Mouse (Mus musculus) forebrain, embryonic 11.5 days (tissue): Measurements from ENCODE around the gene Syf2. TPM values are rescaled to one million over a fixed set of nuclear protein-coding genes. Genes with fewer than 3 reads are reported as not detected.

Source experiments
- ATAC-seq: fragments of 200-750 bp; cut with Nextera tagmentation; replicated peaks from 2 replicates; pipeline ENCODE4 v1.8.0; 2017; ENCODE audit warnings: moderate TSS enrichment; ENCODE audit not compliant: low FRiP score
- DNase-seq: peaks from one replicate; pipeline ENCODE4 v3.0.0-alpha.2; 2017; ENCODE audit warnings: low spot score
- H3K27ac ChIP-seq: fragments of 300-500 bp; sonication (generic); 2 replicates; pipeline ENCODE4 v1.5.1; 2014; ENCODE audit warnings: low read depth, low read length
- H3K27me3 ChIP-seq: fragments of 300-500 bp; sonication (generic); 2 replicates; pipeline ENCODE4 v1.6.1; 2014; ENCODE audit warnings: mild to moderate bottlenecking, low read length, mixed read lengths; ENCODE audit not compliant: control insufficient read depth, insufficient read depth
- H3K36me3 ChIP-seq: fragments of 300-500 bp; sonication (generic); 2 replicates; pipeline ENCODE4 v1.6.1; 2014; ENCODE audit warnings: mild to moderate bottlenecking, low read length, moderate library complexity, mixed read lengths; ENCODE audit not compliant: control insufficient read depth, insufficient read depth
- H3K4me1 ChIP-seq: fragments of 300-500 bp; sonication (generic); replicated peaks from 2 replicates; pipeline ENCODE4 v1.6.1; 2014; ENCODE audit warnings: low read length, mixed read lengths; ENCODE audit not compliant: control insufficient read depth, insufficient read depth
- H3K4me2 ChIP-seq: fragments of 300-500 bp; sonication (generic); 2 replicates; pipeline ENCODE4 v1.6.1; 2014; ENCODE audit warnings: low read depth, mild to moderate bottlenecking, low read length, moderate library complexity, mixed read lengths; ENCODE audit not compliant: severe bottlenecking
- H3K4me3 ChIP-seq: fragments of 300-500 bp; sonication (generic); 2 replicates; pipeline ENCODE4 v1.5.1; 2014; ENCODE audit warnings: low read depth, low read length
- H3K9ac ChIP-seq: fragments of 300-500 bp; sonication (generic); 2 replicates; pipeline ENCODE4 v1.6.1; 2014; ENCODE audit warnings: low read length
- H3K9me3 ChIP-seq: fragments of 300-500 bp; sonication (generic); 2 replicates; pipeline ENCODE4 v1.6.1; 2016; ENCODE audit warnings: low read length, mixed read lengths; ENCODE audit not compliant: control insufficient read depth
- WGBS: fragments of 180-500 bp; shearing (Covaris S2); extraction: QIAGEN DNeasy Blood & Tissue Kit; methylation state at CpG from one replicate; pipeline ENCODE4 v1.1.7; 2014; 5-methylcytosine and 5-hydroxymethylcytosine counted together
- polyA plus RNA-seq: library from polyadenylated mRNA; unstranded; fragments of >200 nt; fragmentation: Nextera tagmentation; extraction: Ambion mirVana; gene quantifications from 2 replicates; pipeline ENCODE4 v1.2.1, GENCODE M21; 2014

Syf2 gene
- polyA plus RNA-seq, 1 experiment from 2014 or later: 66.7 TPM

GRCm38 (mm10) chr4:134975929-134976308, 45.2 kb downstream of the Syf2 start:
- DNase-seq (no peak), ATAC-seq (no peak)
- Histone ChIP-seq H3K4me2 (no peak overlapping the region), H3K9me3 (no peaks in the 10 kb centered on the region; the same call in 1 of the 2 replicates), H3K36me3 (no peaks in the 10 kb centered on the region), H3K27ac (peak overlapping the region; percentile 50; the same call in 1 of the 2 replicates), H3K9ac (no peak overlapping the region), H3K4me1 (no peaks in the 10 kb centered on the region), H3K4me3 (no peak overlapping the region), H3K27me3 (no peaks in the 10 kb centered on the region)
- 95% methylated on average over 4 of the region's 4 CpGs for WGBS

GRCm38 (mm10) chr4:134978930-134979329, 48.2 kb downstream of the Syf2 start:
- Histone ChIP-seq H3K4me2 (no peak overlapping the region), H3K27me3 (no peaks in the 10 kb centered on the region), H3K9me3 (no peaks in the 10 kb centered on the region), H3K4me3 (no peak overlapping the region), H3K4me1 (no peaks in the 10 kb centered on the region), H3K27ac (no peak overlapping the region), H3K36me3 (no peaks in the 10 kb centered on the region), H3K9ac (no peak overlapping the region)
- 77% methylated on average over 8 of the region's 8 CpGs for WGBS
- ATAC-seq: no peak
- no peak for DNase-seq

- no peak overlapping the region for H3K4me3 ChIP-seq
- H3K27me3 ChIP-seq: no peaks in the 10 kb centered on the region
- 73% methylated on average over 7 of the region's 7 CpGs for WGBS
- no peaks in the 10 kb centered on the region for H3K36me3 ChIP-seq
- no peak overlapping the region for H3K4me2 ChIP-seq
- no peak for DNase-seq
- no peaks in the 10 kb centered on the region for H3K4me1 ChIP-seq
- H3K9ac ChIP-seq: no peak overlapping the region
- no peak for ATAC-seq
- H3K9me3 ChIP-seq: no peaks in the 10 kb centered on the region
- H3K27ac ChIP-seq: no peak overlapping the region
Observed at GRCm38 (mm10) chr4:134981959-134982431, 51.3 kb downstream of the Syf2 start.

GRCm38 (mm10) chr4:134983136-134983535, 52.4 kb downstream of the Syf2 start:
- Histone ChIP-seq H3K9me3 (no peaks in the 10 kb centered on the region), H3K27me3 (no peaks in the 10 kb centered on the region), H3K27ac (no peak overlapping the region), H3K9ac (no peak overlapping the region), H3K4me2 (no peak overlapping the region), H3K36me3 (no peaks in the 10 kb centered on the region), H3K4me3 (no peak overlapping the region), H3K4me1 (no peaks in the 10 kb centered on the region)
- DNase-seq (no peak), ATAC-seq (no peak)
- WGBS: 65% methylated on average over 5 of the region's 5 CpGs

GRCm38 (mm10) chr4:134984555-134984954, 53.9 kb downstream of the Syf2 start:
- Histone ChIP-seq H3K4me1 (no peaks in the 10 kb centered on the region), H3K27ac (no peak overlapping the region), H3K9me3 (no peaks in the 10 kb centered on the region), H3K27me3 (no peaks in the 10 kb centered on the region), H3K4me3 (no peak overlapping the region), H3K36me3 (no peaks in the 10 kb centered on the region), H3K4me2 (no peak overlapping the region), H3K9ac (no peak overlapping the region)
- ATAC-seq (no peak), DNase-seq (peak; percentile 66)
- 77% methylated on average over 3 of the region's 3 CpGs for WGBS

GRCm38 (mm10) chr4:134985626-134986335, 55.1 kb downstream of the Syf2 start:
- Histone ChIP-seq H3K27ac (no peak overlapping the region), H3K4me3 (no peak overlapping the region), H3K27me3 (no peaks in the 10 kb centered on the region), H3K9me3 (no peaks in the 10 kb centered on the region), H3K4me2 (no peak overlapping the region), H3K36me3 (no peaks in the 10 kb centered on the region), H3K9ac (no peak overlapping the region), H3K4me1 (no peaks in the 10 kb centered on the region)
- no peak for ATAC-seq
- WGBS: 87% methylated on average over 11 of the region's 11 CpGs
- DNase-seq: no peak

- Histone ChIP-seq H3K27ac (no peak overlapping the region), H3K9me3 (no peaks in the 10 kb centered on the region), H3K36me3 (no peaks in the 10 kb centered on the region), H3K27me3 (no peaks in the 10 kb centered on the region), H3K4me3 (no peak overlapping the region), H3K4me1 (no peaks in the 10 kb centered on the region), H3K4me2 (no peak overlapping the region), H3K9ac (no peak overlapping the region)
- no peak for ATAC-seq
- no peak for DNase-seq
- 71% methylated on average over 4 of the region's 4 CpGs for WGBS
Observed at GRCm38 (mm10) chr4:134986336-134986635, 55.6 kb downstream of the Syf2 start.

GRCm38 (mm10) chr4:134986963-134987362, 56.3 kb downstream of the Syf2 start:
- DNase-seq (no peak), ATAC-seq (no peak)
- Histone ChIP-seq H3K27ac (no peak overlapping the region), H3K4me2 (no peak overlapping the region), H3K9ac (no peak overlapping the region), H3K27me3 (no peaks in the 10 kb centered on the region), H3K9me3 (no peaks in the 10 kb centered on the region), H3K36me3 (no peaks in the 10 kb centered on the region), H3K4me1 (no peaks in the 10 kb centered on the region), H3K4me3 (no peak overlapping the region)
- 85% methylated on average over 3 of the region's 3 CpGs for WGBS
